Mouse (Mus musculus) urinary bladder, postnatal 14 days (tissue): ENCODE results near the gene Wdr6.

Experiments
- DNase-seq: peaks from one replicate; pipeline ENCODE4 v3.0.0; 2021; ENCODE audit warnings: low spot score

The Wdr6 gene

DNA sequence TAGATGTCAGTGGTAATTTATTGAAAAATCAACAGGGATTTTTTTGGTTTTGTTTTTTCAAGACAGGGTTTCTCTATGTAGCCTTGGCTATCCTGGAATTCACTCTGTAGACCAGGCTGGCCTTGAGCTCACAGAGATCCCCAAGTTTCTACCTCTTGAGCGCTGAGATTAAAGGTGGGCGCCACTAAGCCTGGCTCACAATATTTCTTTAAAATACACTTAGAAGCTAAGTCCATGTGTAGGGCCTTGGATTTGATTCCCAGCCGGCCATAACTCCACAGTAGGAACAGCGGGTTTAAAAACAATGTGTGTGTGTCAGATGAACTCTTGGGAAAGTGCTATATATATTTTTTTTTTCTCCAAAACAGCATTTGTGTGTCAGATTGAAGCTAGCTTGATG, 55.2 kb downstream of the Wdr6 start:
- no peak for DNase-seq
